Mouse (Mus musculus) cerebellum, adult 9-11 months (tissue): ENCODE results near the gene Slc3a1.
A peak's percentile ranks its signal among the peaks of the same experiment; 100 is the strongest.

Experiments used
- DNase-seq: peaks from one replicate; pipeline ENCODE4 v3.0.0; 2022

Slc3a1 gene

GRCm38 (mm10) chr17:85038311-85038710, 10.1 kb downstream of the Slc3a1 start:
- no peak for DNase-seq

- no peak for DNase-seq
Observed at GRCm38 (mm10) chr17:85038761-85039160, 10.6 kb downstream of the Slc3a1 start.

GRCm38 (mm10) chr17:85040913-85041312, 12.7 kb downstream of the Slc3a1 start:
- DNase-seq: no peak

- no peak for DNase-seq
Observed at GRCm38 (mm10) chr17:85042419-85042818, 14.2 kb downstream of the Slc3a1 start.

GRCm38 (mm10) chr17:85043404-85043816, 15.2 kb downstream of the Slc3a1 start:
- DNase-seq: no peak

GRCm38 (mm10) chr17:85044466-85044865, 16.3 kb downstream of the Slc3a1 start:
- no peak for DNase-seq

- DNase-seq: no peak
Observed at GRCm38 (mm10) chr17:85045160-85045559, 17.0 kb downstream of the Slc3a1 start.

GRCm38 (mm10) chr17:85048379-85048778, 20.2 kb downstream of the Slc3a1 start:
- no peak for DNase-seq

GRCm38 (mm10) chr17:85058276-85058675, 30.1 kb downstream of the Slc3a1 start:
- DNase-seq: no peak

- DNase-seq: no peak
Observed at GRCm38 (mm10) chr17:85059136-85059535, 31.0 kb downstream of the Slc3a1 start.

- no peak for DNase-seq
Observed at GRCm38 (mm10) chr17:85063560-85063959, 35.4 kb downstream of the Slc3a1 start.

- no peak for DNase-seq
Observed at GRCm38 (mm10) chr17:85067331-85067730, 39.2 kb downstream of the Slc3a1 start.

GRCm38 (mm10) chr17:85070658-85071057, 42.5 kb downstream of the Slc3a1 start:
- no peak for DNase-seq

GRCm38 (mm10) chr17:85071088-85071775, 43.1 kb downstream of the Slc3a1 start:
- DNase-seq: no peak

GRCm38 (mm10) chr17:85072383-85072782, 44.2 kb downstream of the Slc3a1 start:
- no peak for DNase-seq

- no peak for DNase-seq
Observed at GRCm38 (mm10) chr17:85073214-85073613, 45.0 kb downstream of the Slc3a1 start.

- no peak for DNase-seq
Observed at GRCm38 (mm10) chr17:85074083-85074482, 45.9 kb downstream of the Slc3a1 start.

GRCm38 (mm10) chr17:85079276-85079675, 51.1 kb downstream of the Slc3a1 start:
- peak; percentile 46 for DNase-seq

- no peak for DNase-seq
Observed at GRCm38 (mm10) chr17:85080781-85081180, 52.6 kb downstream of the Slc3a1 start.

- DNase-seq: no peak
Observed at GRCm38 (mm10) chr17:85085335-85085734, 57.2 kb downstream of the Slc3a1 start.

GRCm38 (mm10) chr17:85086501-85086900, 58.3 kb downstream of the Slc3a1 start:
- DNase-seq: no peak

GRCm38 (mm10) chr17:85087591-85087990, 59.4 kb downstream of the Slc3a1 start:
- peak; percentile 79 for DNase-seq

- DNase-seq: peak; percentile 30
Observed at GRCm38 (mm10) chr17:85088401-85088800, 60.2 kb downstream of the Slc3a1 start.

GRCm38 (mm10) chr17:85089011-85089410, 60.8 kb downstream of the Slc3a1 start:
- DNase-seq: peak; percentile 65

- no peak for DNase-seq
Observed at GRCm38 (mm10) chr17:85089621-85090020, 61.4 kb downstream of the Slc3a1 start.
